Mouse (Mus musculus): ENCODE measurements around the gene Moap1.

The Moap1 gene

GRCm38 (mm10) chr12:102742056-102742455, 1.4 kb downstream of the Moap1 start:
- no peak for DNase-seq (ENCODE audit: low spot score)

- DNase-seq (ENCODE audit: low spot score), result no peak
Observed at GRCm38 (mm10) chr12:102740285-102740684, 3.2 kb downstream of the Moap1 start.

GRCm38 (mm10) chr12:102739096-102739495, 4.4 kb downstream of the Moap1 start:
- DNase-seq (ENCODE audit: low spot score), result no peak

- peak; percentile 45 for DNase-seq (ENCODE audit: low spot score)
Observed at GRCm38 (mm10) chr12:102733381-102733780, 10.1 kb downstream of the Moap1 start.

- no peak for DNase-seq (ENCODE audit: low spot score)
Observed at GRCm38 (mm10) chr12:102730798-102731619, 12.5 kb downstream of the Moap1 start.

GRCm38 (mm10) chr12:102729855-102730797, 13.3 kb downstream of the Moap1 start:
- no peak for DNase-seq (ENCODE audit: low spot score)

- no peak for DNase-seq (ENCODE audit: low spot score)
Observed at GRCm38 (mm10) chr12:102725761-102726175, 17.7 kb downstream of the Moap1 start.

- DNase-seq (ENCODE audit: low spot score), result no peak
Observed at GRCm38 (mm10) chr12:102725146-102725545, 18.3 kb downstream of the Moap1 start.

GRCm38 (mm10) chr12:102723861-102724260, 19.6 kb downstream of the Moap1 start:
- DNase-seq (ENCODE audit: low spot score), result no peak

- no peak for DNase-seq (ENCODE audit: low spot score)
Observed at GRCm38 (mm10) chr12:102722966-102723365, 20.5 kb downstream of the Moap1 start.

GRCm38 (mm10) chr12:102722451-102722850, 21.0 kb downstream of the Moap1 start:
- DNase-seq (ENCODE audit: low spot score), result no peak

- no peak for DNase-seq (ENCODE audit: low spot score)
Observed at GRCm38 (mm10) chr12:102719552-102720315, 23.7 kb downstream of the Moap1 start.

GRCm38 (mm10) chr12:102714654-102715395, 28.6 kb downstream of the Moap1 start:
- no peak for DNase-seq (ENCODE audit: low spot score)

- no peak for DNase-seq (ENCODE audit: low spot score)
Observed at GRCm38 (mm10) chr12:102714116-102714515, 29.3 kb downstream of the Moap1 start.

- DNase-seq (ENCODE audit: low spot score), result no peak
Observed at GRCm38 (mm10) chr12:102713153-102713865, 30.2 kb downstream of the Moap1 start.

- no peak for DNase-seq (ENCODE audit: low spot score)
Observed at GRCm38 (mm10) chr12:102710851-102711375, 32.5 kb downstream of the Moap1 start.

GRCm38 (mm10) chr12:102709896-102710295, 33.6 kb downstream of the Moap1 start:
- DNase-seq (ENCODE audit: low spot score), result no peak

- DNase-seq (ENCODE audit: low spot score), result no peak
Observed at GRCm38 (mm10) chr12:102708220-102708619, 35.2 kb downstream of the Moap1 start.

- DNase-seq (ENCODE audit: low spot score), result no peak
Observed at GRCm38 (mm10) chr12:102706833-102707463, 36.5 kb downstream of the Moap1 start.

Data from spleen, adult 12 weeks (tissue).